Mouse (Mus musculus): ENCODE results near the gene Mctp1. TPM values are rescaled to one million over a fixed set of nuclear protein-coding genes. Genes with fewer than 3 reads are reported as not detected.

Mctp1 gene
- total and polyA plus RNA-seq, 2 experiments, result 0.04 to 0.65 TPM

DNA sequence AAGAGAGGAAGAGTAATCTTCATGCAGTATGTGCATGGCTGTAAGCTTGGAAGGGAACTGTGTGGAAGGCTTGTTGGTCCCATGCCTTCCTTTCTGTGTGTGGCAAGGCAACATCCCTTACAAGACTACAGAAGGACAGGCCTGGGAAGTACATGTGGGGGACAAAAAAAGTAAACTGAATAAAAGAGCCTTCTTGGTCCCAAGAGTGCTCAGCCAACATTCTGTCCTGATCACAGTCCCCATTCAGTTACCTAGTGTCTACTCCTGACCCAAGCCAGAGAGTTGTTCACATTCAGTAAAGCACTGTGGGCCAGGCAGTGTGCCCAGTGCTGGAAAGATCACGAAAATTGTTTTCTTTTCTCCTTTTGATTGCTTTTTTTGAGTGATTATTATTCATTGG lies 415.3 kb downstream of the Mctp1 start:
- no peaks in the 10 kb centered on the region for H3K4me1 ChIP-seq (ENCODE audit: control insufficient read depth, insufficient read depth, low read length)
- no peak for TF ChIP-seq POLR2A (IDR thresholded peaks at IDR 0.05; ENCODE audit: extremely low read depth, insufficient read depth, low read length)
- no peak for TF ChIP-seq CTCF (IDR thresholded peaks at IDR 0.05; ENCODE audit: low read depth, low read length)
- no peaks in the 10 kb centered on the region for H3K79me2 ChIP-seq (ENCODE audit: control insufficient read depth, insufficient read depth, low read length)
- no peaks in the 10 kb centered on the region for H3K27me3 ChIP-seq (ENCODE audit: control insufficient read depth, insufficient read depth, low read length)
- 55% methylated on average over 1 of the region's 1 CpGs for WGBS
- H3K36me3 ChIP-seq (ENCODE audit: control insufficient read depth, insufficient read depth, low read length), result no peaks in the 10 kb centered on the region
- no peak overlapping the region for H3K4me3 ChIP-seq (ENCODE audit: insufficient read depth, low read depth, low read length)
- no peak for DNase-seq (ENCODE audit: extremely low read depth, low read depth, low spot score)
- H3K27ac ChIP-seq (replicated peaks; ENCODE audit: insufficient read depth, low read depth, low read length), result no peak overlapping the region
- no peak overlapping the region for H3K9ac ChIP-seq (ENCODE audit: low read depth, low read length)

DNA sequence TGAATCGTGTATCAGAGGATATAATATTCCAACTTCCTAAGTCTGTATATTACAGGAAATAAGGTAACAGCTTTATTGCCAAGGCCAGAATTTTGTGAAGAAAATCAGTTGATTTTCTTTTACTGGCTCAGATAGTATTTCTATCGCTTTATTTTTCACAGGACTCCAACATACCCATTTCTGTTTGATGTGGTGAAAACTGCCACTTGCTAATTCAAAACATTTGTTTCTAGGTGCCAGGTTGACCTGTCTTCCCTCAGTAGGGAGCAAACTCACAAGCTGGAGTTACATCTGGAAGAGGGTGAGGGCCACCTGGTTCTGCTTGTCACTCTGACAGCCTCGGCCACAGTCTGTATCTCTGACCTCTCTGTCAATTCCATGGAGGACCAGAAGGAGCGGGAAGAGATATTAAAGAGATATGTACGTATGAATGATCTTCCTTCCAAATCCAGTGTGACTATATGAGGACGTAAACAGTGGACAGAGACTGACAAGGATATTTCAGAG lies 416.8 kb downstream of the Mctp1 start:
- WGBS, result 57% methylated on average over 6 of the region's 6 CpGs
- TF ChIP-seq POLR2A (IDR thresholded peaks at IDR 0.05; ENCODE audit: extremely low read depth, insufficient read depth, low read length) (no peak), CTCF (IDR thresholded peaks at IDR 0.05; ENCODE audit: low read depth, low read length) (no peak)

DNA sequence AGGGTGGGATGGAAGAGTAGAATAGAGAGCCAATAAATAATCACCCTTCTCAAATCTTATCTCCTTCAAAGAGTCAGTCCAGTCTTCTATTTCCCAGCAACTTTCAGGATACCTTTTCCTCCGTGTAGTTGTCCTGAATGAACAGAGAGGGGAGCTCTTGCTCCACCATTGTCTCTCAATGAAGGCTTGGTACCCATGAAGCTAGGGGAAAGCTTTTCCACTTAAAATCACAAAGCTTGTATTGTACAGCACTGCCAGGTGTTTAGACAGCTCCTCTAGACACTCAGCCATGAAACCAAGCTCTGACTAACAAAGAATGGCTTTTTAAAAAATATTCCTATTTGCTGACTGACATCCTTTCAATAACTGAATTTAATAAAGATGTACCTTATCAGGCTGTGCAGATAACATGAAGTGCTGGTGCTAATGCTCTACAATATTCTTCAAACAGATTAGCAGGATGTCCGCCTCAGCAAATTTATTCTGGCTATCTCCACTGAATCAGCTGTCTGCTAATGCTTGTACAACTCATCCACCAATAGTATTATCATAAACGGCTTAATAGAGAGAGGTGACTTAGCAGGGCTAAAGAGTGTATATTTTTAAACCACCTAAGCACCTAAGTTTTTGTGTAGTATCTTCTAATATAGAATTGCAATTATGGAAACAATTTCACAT lies 417.9 kb downstream of the Mctp1 start:
- no peak overlapping the region for H3K27ac ChIP-seq (replicated peaks; ENCODE audit: insufficient read depth, low read depth, low read length)
- H3K27me3 ChIP-seq (ENCODE audit: control insufficient read depth, insufficient read depth, low read length), result no peaks in the 10 kb centered on the region
- H3K4me3 ChIP-seq (ENCODE audit: insufficient read depth, low read depth, low read length), result no peak overlapping the region
- no peak for DNase-seq (ENCODE audit: extremely low read depth, low read depth, low spot score)
- no peaks in the 10 kb centered on the region for H3K4me1 ChIP-seq (ENCODE audit: control insufficient read depth, insufficient read depth, low read length)
- WGBS, result 46% methylated on average over 3 of the region's 3 CpGs
- no peak for TF ChIP-seq CTCF (IDR thresholded peaks at IDR 0.05; ENCODE audit: low read depth, low read length)
- no peak for TF ChIP-seq POLR2A (IDR thresholded peaks at IDR 0.05; ENCODE audit: extremely low read depth, insufficient read depth, low read length)
- no peaks in the 10 kb centered on the region for H3K36me3 ChIP-seq (ENCODE audit: control insufficient read depth, insufficient read depth, low read length)
- H3K9ac ChIP-seq (ENCODE audit: low read depth, low read length), result no peak overlapping the region
- no peaks in the 10 kb centered on the region for H3K79me2 ChIP-seq (ENCODE audit: control insufficient read depth, insufficient read depth, low read length)

More for the DNA sequence above, 416.8 kb downstream of the Mctp1 start:
- no peak for DNase-seq (ENCODE audit: extremely low read depth, low read depth, low spot score)
- no peaks in the 10 kb centered on the region for H3K27me3 ChIP-seq (ENCODE audit: control insufficient read depth, insufficient read depth, low read length)
- H3K4me1 ChIP-seq (ENCODE audit: control insufficient read depth, insufficient read depth, low read length), result no peaks in the 10 kb centered on the region
- no peak overlapping the region for H3K4me3 ChIP-seq (ENCODE audit: insufficient read depth, low read depth, low read length)
- no peaks in the 10 kb centered on the region for H3K36me3 ChIP-seq (ENCODE audit: control insufficient read depth, insufficient read depth, low read length)
- no peaks in the 10 kb centered on the region for H3K79me2 ChIP-seq (ENCODE audit: control insufficient read depth, insufficient read depth, low read length)
- no peak overlapping the region for H3K9ac ChIP-seq (ENCODE audit: low read depth, low read length)
- H3K27ac ChIP-seq (replicated peaks; ENCODE audit: insufficient read depth, low read depth, low read length), result no peak overlapping the region

DNA sequence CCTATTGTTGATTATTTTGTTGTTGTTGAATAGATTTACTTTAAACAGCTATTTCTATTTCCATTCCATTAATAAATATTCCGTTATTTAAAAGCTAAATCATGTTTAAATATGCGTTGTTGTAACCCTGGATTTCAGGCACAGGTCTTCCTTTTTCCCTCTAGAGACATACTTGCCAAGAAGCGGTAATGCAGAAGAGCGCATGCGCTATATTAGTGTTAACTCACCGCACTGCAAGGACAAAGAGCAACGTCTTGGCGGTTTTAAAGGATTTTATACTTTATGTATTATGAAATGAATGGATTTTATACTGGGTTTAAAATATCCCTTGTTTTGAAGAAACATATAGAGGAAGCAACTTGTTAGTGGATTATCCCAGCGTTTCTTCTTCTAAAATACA lies 418.6 kb downstream of the Mctp1 start:
- TF ChIP-seq POLR2A (IDR thresholded peaks at IDR 0.05; ENCODE audit: extremely low read depth, insufficient read depth, low read length) (no peak), CTCF (IDR thresholded peaks at IDR 0.05; ENCODE audit: low read depth, low read length) (no peak)
- Histone ChIP-seq H3K9ac (ENCODE audit: low read depth, low read length) (no peak overlapping the region), H3K27ac (replicated peaks; ENCODE audit: insufficient read depth, low read depth, low read length) (no peak overlapping the region), H3K4me3 (ENCODE audit: insufficient read depth, low read depth, low read length) (no peak overlapping the region), H3K79me2 (ENCODE audit: control insufficient read depth, insufficient read depth, low read length) (no peaks in the 10 kb centered on the region), H3K36me3 (ENCODE audit: control insufficient read depth, insufficient read depth, low read length) (no peaks in the 10 kb centered on the region), H3K27me3 (ENCODE audit: control insufficient read depth, insufficient read depth, low read length) (no peaks in the 10 kb centered on the region), H3K4me1 (ENCODE audit: control insufficient read depth, insufficient read depth, low read length) (no peaks in the 10 kb centered on the region)
- no peak for DNase-seq (ENCODE audit: extremely low read depth, low read depth, low spot score)
- WGBS, result 87% methylated on average over 9 of the region's 9 CpGs

DNA sequence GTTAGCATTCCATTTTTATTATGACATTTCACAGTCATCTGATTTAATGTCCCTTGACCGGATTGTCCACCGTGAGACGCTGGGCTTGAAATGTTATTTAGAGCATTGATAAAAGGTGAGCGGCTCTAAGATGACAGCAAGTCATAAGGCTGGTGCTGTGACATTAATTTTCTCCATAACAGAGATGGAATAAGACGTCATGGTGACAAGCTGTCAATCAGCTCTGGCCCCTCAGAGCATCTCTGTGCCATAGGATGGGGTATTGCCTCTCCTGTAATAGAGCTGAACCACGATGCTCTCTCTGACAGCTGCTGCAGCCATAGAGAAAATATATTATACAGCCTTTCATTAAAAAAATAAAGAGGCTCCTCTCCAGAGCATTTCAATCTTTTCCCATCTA lies 419.5 kb downstream of the Mctp1 start:
- TF ChIP-seq POLR2A (IDR thresholded peaks at IDR 0.05; ENCODE audit: extremely low read depth, insufficient read depth, low read length), result no peak
- TF ChIP-seq CTCF (IDR thresholded peaks at IDR 0.05; ENCODE audit: low read depth, low read length), result no peak
- 75% methylated on average over 6 of the region's 6 CpGs for WGBS
- Histone ChIP-seq H3K36me3 (ENCODE audit: control insufficient read depth, insufficient read depth, low read length) (no peaks in the 10 kb centered on the region), H3K9ac (ENCODE audit: low read depth, low read length) (no peak overlapping the region), H3K27me3 (ENCODE audit: control insufficient read depth, insufficient read depth, low read length) (no peaks in the 10 kb centered on the region), H3K4me3 (ENCODE audit: insufficient read depth, low read depth, low read length) (no peak overlapping the region), H3K79me2 (ENCODE audit: control insufficient read depth, insufficient read depth, low read length) (no peaks in the 10 kb centered on the region), H3K4me1 (ENCODE audit: control insufficient read depth, insufficient read depth, low read length) (no peaks in the 10 kb centered on the region), H3K27ac (replicated peaks; ENCODE audit: insufficient read depth, low read depth, low read length) (no peak overlapping the region)
- DNase-seq (ENCODE audit: extremely low read depth, low read depth, low spot score), result no peak

DNA sequence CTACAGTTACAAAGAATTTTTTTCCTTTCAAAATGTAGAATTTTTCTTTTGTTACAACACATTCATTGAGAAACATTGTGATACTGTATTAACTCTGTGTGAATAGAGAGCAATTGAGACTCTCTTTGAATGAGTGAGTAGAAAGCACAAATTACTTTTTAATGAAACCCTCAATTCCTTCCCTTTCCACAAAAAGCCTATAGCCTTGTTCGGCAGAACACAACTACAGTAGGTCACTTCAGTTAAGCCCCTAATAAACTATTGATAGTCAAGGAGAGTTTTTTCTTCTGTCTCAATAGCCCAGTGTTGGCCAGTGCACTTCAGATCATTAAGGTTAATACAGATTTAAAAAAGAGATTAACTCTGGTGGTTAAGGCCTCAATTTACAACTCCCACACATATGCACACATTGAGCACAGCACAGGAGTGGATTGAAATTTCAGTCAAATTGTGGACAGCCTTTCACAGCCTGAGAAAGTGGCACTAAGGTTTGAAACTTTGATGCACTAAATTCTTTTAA lies 424.6 kb downstream of the Mctp1 start:
- Histone ChIP-seq H3K36me3 (ENCODE audit: control insufficient read depth, insufficient read depth, low read length) (no peaks in the 10 kb centered on the region), H3K4me1 (ENCODE audit: control insufficient read depth, insufficient read depth, low read length) (no peaks in the 10 kb centered on the region), H3K9ac (ENCODE audit: low read depth, low read length) (no peak overlapping the region), H3K27ac (replicated peaks; ENCODE audit: insufficient read depth, low read depth, low read length) (no peak overlapping the region), H3K4me3 (ENCODE audit: insufficient read depth, low read depth, low read length) (no peak overlapping the region), H3K27me3 (ENCODE audit: control insufficient read depth, insufficient read depth, low read length) (no peaks in the 10 kb centered on the region), H3K79me2 (ENCODE audit: control insufficient read depth, insufficient read depth, low read length) (no peaks in the 10 kb centered on the region)
- DNase-seq (ENCODE audit: extremely low read depth, low read depth, low spot score), result no peak
- WGBS, result 87% methylated on average over 1 of the region's 1 CpGs
- TF ChIP-seq CTCF (IDR thresholded peaks at IDR 0.05; ENCODE audit: low read depth, low read length) (no peak), POLR2A (IDR thresholded peaks at IDR 0.05; ENCODE audit: extremely low read depth, insufficient read depth, low read length) (no peak)

All from liver, adult 2 months (tissue).